Mouse (Mus musculus) ES-Bruce4 (cell line): ENCODE measurements around the gene Gm49325.

Source experiments
- CTCF ChIP-seq: IDR thresholded peaks from one replicate; pipeline ENCODE4 v1.8.1; 2011; ENCODE audit warnings: low read depth, low read length
- EP300 ChIP-seq: IDR thresholded peaks from 2 replicates; pipeline ENCODE4 v1.6.1; 2011; ENCODE audit warnings: low read depth, low read length; ENCODE audit not compliant: insufficient read depth
- POLR2A ChIP-seq: IDR thresholded peaks from one replicate; pipeline ENCODE4 v1.8.1; 2011; ENCODE audit warnings: low read length; ENCODE audit not compliant: insufficient read depth

DNA sequence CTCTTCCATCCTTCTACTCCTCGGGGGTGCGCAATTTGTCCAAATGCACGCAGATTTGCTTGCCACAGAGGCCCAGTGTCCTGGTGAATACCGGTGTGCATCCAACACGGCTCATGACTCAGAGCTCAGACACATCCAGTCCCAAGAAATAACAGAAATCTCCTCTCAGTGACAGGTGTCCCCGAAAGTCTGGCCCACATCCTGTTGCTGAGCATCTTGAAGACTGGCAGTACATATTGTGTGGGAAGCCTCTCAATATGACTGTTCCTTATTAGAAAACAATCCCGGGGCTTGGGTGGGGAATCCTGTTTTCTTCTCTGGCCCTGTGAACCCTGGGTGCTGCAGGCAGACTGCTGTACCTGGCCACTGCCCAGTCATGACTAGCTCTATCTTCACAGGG lies 49.4 kb upstream of the Gm49325 start:
- no peak for TF ChIP-seq CTCF
- no peak for TF ChIP-seq EP300
- no peak for TF ChIP-seq POLR2A
